Comparison of ENCODE assay signal across 9 mouse cellular contexts in the genomic region with DNA sequence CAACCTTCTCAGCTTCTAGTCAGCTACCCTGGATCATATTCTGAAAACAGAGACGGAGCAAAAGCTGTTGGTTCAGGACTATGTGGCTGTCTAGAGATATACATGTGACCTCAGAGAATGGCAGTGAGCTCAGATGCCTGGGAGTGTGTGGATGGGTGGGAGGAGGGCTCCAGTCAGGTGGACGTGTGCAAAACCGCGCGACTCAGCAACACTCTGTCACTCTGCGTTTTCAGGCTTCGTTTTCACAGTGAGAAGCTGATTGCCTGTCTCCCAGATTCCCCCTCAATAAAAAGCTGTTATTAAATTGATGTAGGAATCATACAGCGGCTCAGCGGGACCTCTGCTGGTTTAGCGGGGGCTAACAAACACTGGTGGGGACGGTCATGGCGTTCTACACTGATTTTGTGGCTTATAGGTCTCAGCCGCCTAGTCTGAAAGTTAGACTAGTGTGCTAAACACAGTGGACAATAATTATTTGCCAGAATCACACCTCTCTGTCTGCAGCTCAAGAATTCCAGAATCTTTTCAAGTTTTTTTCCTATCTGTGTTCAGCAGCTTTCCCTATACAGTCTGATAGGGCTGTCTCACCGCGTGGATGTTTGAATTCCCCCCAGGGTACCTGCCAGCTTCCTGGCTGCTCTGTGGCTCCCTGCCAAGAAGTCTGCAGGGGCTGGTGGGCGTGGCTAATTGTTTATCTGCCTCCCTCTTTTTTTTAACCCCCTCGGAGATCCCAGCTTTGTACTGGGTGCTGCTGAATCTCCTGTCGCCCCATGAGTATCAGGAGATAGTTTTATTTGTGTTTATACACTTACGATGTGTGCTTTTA. TPM values are rescaled to one million over a fixed set of nuclear protein-coding genes. Genes with fewer than 3 reads are reported as not detected.
A peak's percentile ranks its signal among the peaks of the same experiment; 100 is the strongest.
DNase-seq lines count a peak whose midpoint lies in the region; ATAC-seq and TF ChIP-seq lines count a peak whose summit lies in the region.
"Had no signal": no experiment of that assay in that cellular context is flagged by ENCODE, and none has a peak within 500 bp of the region (broad histone marks: within the 10 kb centered on the region; RNA-seq: fewer than 3 reads in every experiment).

No protein-coding gene starts in this region.

- DNase-seq in kidney, adult 9 months = no peak
- peak; percentile 57 for DNase-seq in embryo, embryonic 10 days (ENCODE audit: low spot score)
- DNase-seq in lung, postnatal 0 days (ENCODE audit: low spot score) = peak; percentile 59
- DNase-seq in stomach, postnatal 0 days (ENCODE audit: low spot score) = peak; percentile 72
- no peak for DNase-seq in gastrocnemius, adult 18-20 months (ENCODE audit: low spot score)
- DNase-seq in gastrocnemius, adult 8-10 months (ENCODE audit: low spot score in 2 of 2) = no peak

- no peaks in the 10 kb centered on the region for H3K9me3 ChIP-seq in kidney, embryonic 15.5 days (replicated peaks)
- H3K9me3 ChIP-seq in hindbrain, embryonic 12.5 days (replicated peaks) = no peaks in the 10 kb centered on the region
- H3K9me3 ChIP-seq in lung, postnatal 0 days (ENCODE audit: low read length) = no peaks in the 10 kb centered on the region
- H3K9me3 ChIP-seq in stomach, postnatal 0 days (ENCODE audit: control insufficient read depth, low read length) = no peaks in the 10 kb centered on the region

- peak; percentile 58; the same call in 1 of the 2 replicates for ATAC-seq in kidney, embryonic 15.5 days (replicated peaks; ENCODE audit: low FRiP score)
- ATAC-seq in hindbrain, embryonic 12.5 days (ENCODE audit: low FRiP score) = peak; percentile 79
- peak; percentile 43 for ATAC-seq in lung, postnatal 0 days
- peak; percentile 65; the same call in 1 of the 2 replicates for ATAC-seq in stomach, postnatal 0 days (ENCODE audit: low FRiP score, low TSS enrichment)

- 4% methylated on average over 19 of the region's 19 CpGs for WGBS in kidney, embryonic 15.5 days
- WGBS in hindbrain, embryonic 12.5 days = 7% methylated on average over 19 of the region's 19 CpGs
- 5% methylated on average over 19 of the region's 19 CpGs for WGBS in lung, postnatal 0 days
- WGBS in stomach, postnatal 0 days = 2% methylated on average over 19 of the region's 19 CpGs

- peak overlapping the region; percentile 58 for H3K4me2 ChIP-seq in kidney, embryonic 15.5 days
- peak overlapping the region; percentile 53 for H3K4me2 ChIP-seq in hindbrain, embryonic 12.5 days (replicated peaks)
- H3K4me2 ChIP-seq in lung, postnatal 0 days (replicated peaks; ENCODE audit: low read depth, low read length) = peak overlapping the region; percentile 45
- peak overlapping the region; percentile 45 for H3K4me2 ChIP-seq in stomach, postnatal 0 days (replicated peaks; ENCODE audit: low read depth)

- peaks cover 22% of the 10 kb centered on the region for H3K4me1 ChIP-seq in kidney, embryonic 15.5 days
- H3K4me1 ChIP-seq in hindbrain, embryonic 12.5 days = peaks cover 17% of the 10 kb centered on the region
- no peaks in the 10 kb centered on the region for H3K4me1 ChIP-seq in lung, postnatal 0 days (ENCODE audit: insufficient read depth, low read depth, low read length)
- H3K4me1 ChIP-seq in stomach, postnatal 0 days (replicated peaks; ENCODE audit: control insufficient read depth, insufficient read depth) = no peaks in the 10 kb centered on the region

- H3K4me3 ChIP-seq in kidney, embryonic 15.5 days (replicated peaks) = peak overlapping the region; percentile 29
- H3K4me3 ChIP-seq in hindbrain, embryonic 12.5 days = peak overlapping the region; percentile 18; the same call in 1 of the 2 replicates
- H3K4me3 ChIP-seq in lung, postnatal 0 days (ENCODE audit: low read depth, low read length) = no peak overlapping the region; the same call in 1 of the 2 replicates
- H3K4me3 ChIP-seq in stomach, postnatal 0 days (ENCODE audit: low read depth, low read length) = peak overlapping the region; percentile 23

- H3K27me3 ChIP-seq in kidney, embryonic 15.5 days = peaks cover 23% of the 10 kb centered on the region
- H3K27me3 ChIP-seq in hindbrain, embryonic 12.5 days = peaks cover 6% of the 10 kb centered on the region; the same call in 1 of the 2 replicates
- 0 out of 2 replicates have a peak, but pooled peaks cover 11% of the 10 kb centered on the region for H3K27me3 ChIP-seq in lung, postnatal 0 days (replicated peaks; ENCODE audit: insufficient read depth, low read length)
- no peaks in the 10 kb centered on the region for H3K27me3 ChIP-seq in stomach, postnatal 0 days (ENCODE audit: control insufficient read depth, insufficient read depth, low read length)

- 0 out of 2 replicates have a peak overlapping the region, but pooled peaks have one; percentile 19 for H3K9ac ChIP-seq in kidney, embryonic 15.5 days
- H3K9ac ChIP-seq in hindbrain, embryonic 12.5 days = peak overlapping the region; percentile 38; the same call in 1 of the 2 replicates
- no peak overlapping the region for H3K9ac ChIP-seq in lung, postnatal 0 days (replicated peaks; ENCODE audit: low read depth)
- H3K9ac ChIP-seq in stomach, postnatal 0 days (ENCODE audit: low read length) = no peak overlapping the region

- no peak for TF ChIP-seq EP300 in lung, postnatal 0 days (IDR thresholded peaks at IDR 0.05)
- no peak for TF ChIP-seq EP300 in stomach, postnatal 0 days (optimal IDR thresholded peaks at IDR 0.05)

- no peak overlapping the region for H3K27ac ChIP-seq in kidney, embryonic 15.5 days
- no peak overlapping the region for H3K27ac ChIP-seq in hindbrain, embryonic 12.5 days
- no peak overlapping the region for H3K27ac ChIP-seq in lung, postnatal 0 days (ENCODE audit: low read length)
- no peak overlapping the region for H3K27ac ChIP-seq in stomach, postnatal 0 days (replicated peaks)

- no peaks in the 10 kb centered on the region for H3K36me3 ChIP-seq in kidney, embryonic 15.5 days
- no peaks in the 10 kb centered on the region for H3K36me3 ChIP-seq in hindbrain, embryonic 12.5 days
- H3K36me3 ChIP-seq in lung, postnatal 0 days (ENCODE audit: insufficient read depth, low read length) = no peaks in the 10 kb centered on the region
- H3K36me3 ChIP-seq in stomach, postnatal 0 days (ENCODE audit: control insufficient read depth, insufficient read depth, low read length) = no peaks in the 10 kb centered on the region
- H3K36me3 ChIP-seq: G1E had no signal

- no peak for TF ChIP-seq CTCF in lung, postnatal 0 days (IDR thresholded peaks at IDR 0.05)
- TF ChIP-seq CTCF in stomach, postnatal 0 days (IDR thresholded peaks at IDR 0.05; ENCODE audit: low read depth) = 0 out of 2 replicates have a peak, but pooled peaks have one; percentile 2

RNA-seq across cellular contexts. Expression of gene Epb41l3, which starts 45.3 kb away (rescaled TPM):
- polyA plus RNA-seq in kidney, embryonic 15.5 days (2015; fragmentation: Nextera tagmentation; extraction: Ambion mirVana) = 29.5 and 35.6 TPM in 2 replicates
- polyA plus RNA-seq in hindbrain, embryonic 12.5 days (2016; fragmentation: Nextera tagmentation; extraction: Ambion mirVana) = 104 and 118 TPM in 2 replicates
- 10.0 and 14.1 TPM in 2 replicates for polyA plus RNA-seq in lung, postnatal 0 days (2015; fragmentation: Nextera tagmentation; extraction: Ambion mirVana)
- 15.8 and 16.6 TPM in 2 replicates for polyA plus RNA-seq in stomach, postnatal 0 days (2015; fragmentation: Nextera tagmentation; extraction: Ambion mirVana)
- total RNA-seq in gastrocnemius, adult 18-20 months (2021) = 1 to 10 TPM; 1.8 to 2.6 TPM
- total RNA-seq in gastrocnemius, adult 8-10 months (2022) = 1 to 10 TPM in 3 of 4 experiments, under 1 TPM in 1; 0.99 to 1.5 (median 1.3) TPM
- polyA plus RNA-seq: G1E had no signal

Comparison
In these comparisons a context has a peak if more than half of its experiments do, and no peak if none do; other contexts are left out.
1. H3K9ac ChIP-seq: peak in kidney, embryonic 15.5 days (single experiment) and hindbrain, embryonic 12.5 days (single experiment); none in lung, postnatal 0 days (single experiment) and stomach, postnatal 0 days (single experiment).
2. DNase-seq: peak in embryo, embryonic 10 days (single experiment), lung, postnatal 0 days (single experiment) and stomach, postnatal 0 days (single experiment); none in kidney, adult 9 months (single experiment), gastrocnemius, adult 18-20 months (single experiment) and gastrocnemius, adult 8-10 months (0 of 2).
3. Peak in every context shown above with its lines, with median percentiles within 50 percentile points of each other: ATAC-seq and H3K4me2 ChIP-seq.